Mouse (Mus musculus) olfactory bulb, adult 2 months (tissue): ENCODE data around the gene Etv1. TPM values are rescaled to one million over a fixed set of nuclear protein-coding genes. Genes with fewer than 3 reads are reported as not detected.

ENCODE experiments used
- H3K27ac ChIP-seq: fragments of 200-500 bp; 2 replicates; pipeline ENCODE4 v1.5.1; 2012; ENCODE audit warnings: low read depth, low read length; ENCODE audit not compliant: insufficient read depth
- H3K4me1 ChIP-seq: fragments of 200-500 bp; 2 replicates; pipeline ENCODE4 v1.6.1; 2012; ENCODE audit warnings: low read length; ENCODE audit not compliant: control insufficient read depth, insufficient read depth
- H3K4me3 ChIP-seq: fragments of 200-500 bp; 2 replicates; pipeline ENCODE4 v1.5.1; 2012; ENCODE audit warnings: mild to moderate bottlenecking, low read depth, low read length, moderate library complexity; ENCODE audit not compliant: insufficient read depth
- CTCF ChIP-seq: fragments of 200-500 bp; IDR thresholded peaks from 2 replicates; pipeline ENCODE4 v1.5.1; 2012; ENCODE audit warnings: low read depth, mild to moderate bottlenecking, low read length, moderate library complexity; ENCODE audit not compliant: insufficient read depth
- POLR2A ChIP-seq: fragments of 200-500 bp; IDR thresholded peaks from 2 replicates; pipeline ENCODE4 v1.6.1; 2012; ENCODE audit warnings: mild to moderate bottlenecking, low read depth, low read length, moderate library complexity; ENCODE audit not compliant: insufficient read depth
- WGBS: fragments of 180-500 bp; shearing (Covaris S2); methylation state at CpG from one replicate; pipeline ENCODE4 v1.1.7; 2018; 5-methylcytosine and 5-hydroxymethylcytosine counted together
- polyA plus RNA-seq: library from polyadenylated mRNA; stranded (reverse); fragments of >200 nt; gene quantifications from 2 replicates; pipeline ENCODE4 v1.2.4, GENCODE M21; 2012; ENCODE audit warnings: low replicate concordance; ENCODE audit not compliant: missing spikeins, insufficient read depth, insufficient read length

Etv1 gene
- polyA plus RNA-seq, 1 experiment, result not detected

- no peak overlapping the region for H3K27ac ChIP-seq
- WGBS, result 57% methylated on average over 1 of the region's 1 CpGs
- H3K4me3 ChIP-seq, result no peak overlapping the region
- no peaks in the 10 kb centered on the region for H3K4me1 ChIP-seq
- no peak for TF ChIP-seq POLR2A
- no peak for TF ChIP-seq CTCF
These were observed 64.7 kb downstream of the Etv1 start for GRCm38 (mm10) chr12:38843801-38844295.

GRCm38 (mm10) chr12:38847500-38848261, 68.5 kb downstream of the Etv1 start:
- 83% methylated on average over 6 of the region's 6 CpGs for WGBS
- TF ChIP-seq CTCF, result no peak
- no peak for TF ChIP-seq POLR2A
- Histone ChIP-seq H3K27ac (no peak overlapping the region), H3K4me1 (no peaks in the 10 kb centered on the region), H3K4me3 (no peak overlapping the region)

GRCm38 (mm10) chr12:38849994-38850393, 70.8 kb downstream of the Etv1 start:
- Histone ChIP-seq H3K4me1 (peaks cover 4% of the 10 kb centered on the region; the same call in 1 of the 2 replicates), H3K4me3 (no peak overlapping the region), H3K27ac (no peak overlapping the region)
- WGBS, result 63% methylated on average over 5 of the region's 5 CpGs
- no peak for TF ChIP-seq CTCF
- no peak for TF ChIP-seq POLR2A

GRCm38 (mm10) chr12:38854274-38854673, 75.1 kb downstream of the Etv1 start:
- no peak overlapping the region for H3K4me3 ChIP-seq
- WGBS, result 7% methylated on average over 5 of the region's 5 CpGs
- TF ChIP-seq POLR2A (no peak), CTCF (no peak)
- H3K27ac ChIP-seq, result peak overlapping the region; percentile 58
- H3K4me1 ChIP-seq, result peaks cover 4% of the 10 kb centered on the region; the same call in 1 of the 2 replicates

GRCm38 (mm10) chr12:38854751-38855150, 75.6 kb downstream of the Etv1 start:
- no peak overlapping the region for H3K27ac ChIP-seq
- peaks cover 4% of the 10 kb centered on the region; the same call in 1 of the 2 replicates for H3K4me1 ChIP-seq
- no peak overlapping the region for H3K4me3 ChIP-seq
- 34% methylated on average over 6 of the region's 6 CpGs for WGBS
- TF ChIP-seq POLR2A (no peak), CTCF (no peak)

GRCm38 (mm10) chr12:38859675-38860074, 80.5 kb downstream of the Etv1 start:
- H3K4me3 ChIP-seq, result no peak overlapping the region
- H3K27ac ChIP-seq, result no peak overlapping the region
- WGBS, result 61% methylated on average over 4 of the region's 4 CpGs
- no peaks in the 10 kb centered on the region for H3K4me1 ChIP-seq
- TF ChIP-seq CTCF (no peak), POLR2A (no peak)

- Histone ChIP-seq H3K4me1 (no peaks in the 10 kb centered on the region), H3K27ac (no peak overlapping the region), H3K4me3 (no peak overlapping the region)
- 59% methylated on average over 7 of the region's 7 CpGs for WGBS
- TF ChIP-seq POLR2A (no peak), CTCF (no peak)
These were observed 81.3 kb downstream of the Etv1 start for GRCm38 (mm10) chr12:38860168-38861115.

GRCm38 (mm10) chr12:38863395-38863794, 84.2 kb downstream of the Etv1 start:
- TF ChIP-seq POLR2A (no peak), CTCF (no peak)
- 72% methylated on average over 4 of the region's 4 CpGs for WGBS
- Histone ChIP-seq H3K4me3 (no peak overlapping the region), H3K4me1 (no peaks in the 10 kb centered on the region), H3K27ac (no peak overlapping the region)
